Mouse (Mus musculus) MEL (cell line): ENCODE data around the gene St7l. TPM values are rescaled to one million over a fixed set of nuclear protein-coding genes. Genes with fewer than 3 reads are reported as not detected.

ENCODE experiments used
- DNase-seq: peaks from one replicate; pipeline ENCODE4 v3.0.0; 2011; ENCODE audit warnings: low read depth, low spot score
- H3K27ac ChIP-seq: 2 replicates; pipeline ENCODE4 v1.5.1; 2012; ENCODE audit warnings: low read depth, mild to moderate bottlenecking, control low read depth, low read length, moderate library complexity; ENCODE audit not compliant: control insufficient read depth
- H3K27me3 ChIP-seq, 2 experiments: fragments of 150-350 bp in 1 of 2; sonication (generic) in 1 of 2; 2 replicates each; pipeline ENCODE4 v1.6.1; 2012; ENCODE audit warnings: low read length in 2 of 2, mild to moderate bottlenecking in 2 of 2, improper control_type of control experiment in 1 of 2, moderate library complexity in 1 of 2; ENCODE audit not compliant: insufficient read depth in 2 of 2, control insufficient read depth in 1 of 2
- H3K36me3 ChIP-seq, 2 experiments: 2 replicates each; pipeline ENCODE4 v1.6.1; 2012 to 2014; ENCODE audit warnings: low read length in 2 of 2, improper control_type of control experiment in 1 of 2, inconsistent platforms in 1 of 2, mild to moderate bottlenecking in 1 of 2; ENCODE audit not compliant: insufficient read depth in 2 of 2, control insufficient read depth in 1 of 2
- H3K4me1 ChIP-seq, 2 experiments: fragments of 150-350 bp in 1 of 2; sonication (generic) in 1 of 2; 2 replicates each; pipeline ENCODE4 v1.6.1; 2012; ENCODE audit warnings: low read length in 2 of 2, improper control_type of control experiment in 1 of 2, mild to moderate bottlenecking in 1 of 2; ENCODE audit not compliant: insufficient read depth in 2 of 2, control insufficient read depth in 1 of 2
- H3K4me3 ChIP-seq, 2 experiments: fragments of 150-350 bp in 1 of 2; sonication (generic) in 1 of 2; 2 replicates each; pipeline ENCODE4 v1.5.1; 2012; ENCODE audit warnings: low read depth in 2 of 2, low read length in 2 of 2, mild to moderate bottlenecking in 2 of 2, moderate library complexity in 2 of 2, control low read depth in 1 of 2, improper control_type of control experiment in 1 of 2; ENCODE audit not compliant: control insufficient read depth in 1 of 2, insufficient read depth in 1 of 2
- H3K79me2 ChIP-seq: 2 replicates; pipeline ENCODE4 v1.6.1; 2012; ENCODE audit warnings: mild to moderate bottlenecking, low read length, moderate library complexity; ENCODE audit not compliant: control insufficient read depth, poor library complexity, insufficient read depth
- H3K9ac ChIP-seq: 2 replicates; pipeline ENCODE4 v1.6.1; 2012; ENCODE audit warnings: low read depth, mild to moderate bottlenecking, control low read depth, low read length, moderate library complexity; ENCODE audit not compliant: control insufficient read depth, poor library complexity, severe bottlenecking
- H3K9me3 ChIP-seq: fragments of 150-350 bp; sonication (generic); replicated peaks from 2 replicates; pipeline ENCODE4 v1.6.1; 2012; ENCODE audit warnings: mild to moderate bottlenecking, low read length, improper control_type of control experiment, moderate library complexity; ENCODE audit not compliant: insufficient read depth
- CTCF ChIP-seq, 3 experiments: IDR thresholded peaks in 2 of 3; conservative IDR thresholded peaks in 1 of 3; 2 replicates each; pipeline ENCODE4 v1.5.1; 2011 to 2012; ENCODE audit warnings: low read length in 3 of 3, low read depth in 2 of 3, mild to moderate bottlenecking in 2 of 3, improper control_type of control experiment in 1 of 3, inconsistent platforms in 1 of 3, mixed read lengths in 1 of 3, moderate library complexity in 1 of 3; ENCODE audit not compliant: control insufficient read depth in 1 of 3, insufficient read depth in 1 of 3, poor library complexity in 1 of 3, severe bottlenecking in 1 of 3
- ETS1 ChIP-seq: IDR thresholded peaks from 2 replicates; pipeline ENCODE4 v1.6.1; 2012; ENCODE audit warnings: low read depth, mild to moderate bottlenecking, inconsistent platforms, low read length, improper control_type of control experiment, moderate library complexity
- GABPA ChIP-seq: IDR thresholded peaks from 2 replicates; pipeline ENCODE4 v1.6.1; 2012; ENCODE audit warnings: low read depth, mild to moderate bottlenecking, inconsistent platforms, low read length, improper control_type of control experiment, moderate library complexity
- MAFK ChIP-seq: IDR thresholded peaks from 2 replicates; pipeline ENCODE4 v1.6.1; 2011; ENCODE audit warnings: low read depth, mild to moderate bottlenecking, low read length, improper control_type of control experiment, borderline replicate concordance
- MAZ ChIP-seq: IDR thresholded peaks from 2 replicates; pipeline ENCODE4 v1.6.1; 2012; ENCODE audit warnings: low read depth, mild to moderate bottlenecking, inconsistent platforms, low read length, improper control_type of control experiment
- POLR2A ChIP-seq, 2 experiments: IDR thresholded peaks; 2 replicates each; pipeline ENCODE4 v1.6.1; 2011 to 2012; ENCODE audit warnings: low read length in 2 of 2, mild to moderate bottlenecking in 2 of 2, control low read depth in 1 of 2, improper control_type of control experiment in 1 of 2, low read depth in 1 of 2, moderate library complexity in 1 of 2; ENCODE audit not compliant: control insufficient read depth in 1 of 2, insufficient read depth in 1 of 2, poor library complexity in 1 of 2
- RAD21 ChIP-seq: IDR thresholded peaks from 2 replicates; pipeline ENCODE4 v1.6.1; 2011; ENCODE audit warnings: mild to moderate bottlenecking, low read depth, low read length, improper control_type of control experiment
- RCOR1 ChIP-seq: IDR thresholded peaks from 2 replicates; pipeline ENCODE4 v1.6.1; 2012; ENCODE audit warnings: low read depth, mild to moderate bottlenecking, inconsistent platforms, low read length, improper control_type of control experiment
- SIN3A ChIP-seq: IDR thresholded peaks from 2 replicates; pipeline ENCODE4 v1.6.1; 2012; ENCODE audit warnings: low read length, improper control_type of control experiment, inconsistent platforms
- SMC3 ChIP-seq: IDR thresholded peaks from 2 replicates; pipeline ENCODE4 v1.6.1; 2011; ENCODE audit warnings: low read depth, low read length, improper control_type of control experiment
- TAL1 ChIP-seq: IDR thresholded peaks from 2 replicates; pipeline ENCODE4 v1.6.1; 2012; ENCODE audit warnings: mild to moderate bottlenecking, inconsistent platforms, low read length, moderate library complexity, mixed read lengths
- UBTF ChIP-seq: IDR thresholded peaks from 2 replicates; pipeline ENCODE4 v1.6.1; 2012; ENCODE audit warnings: low read depth, mild to moderate bottlenecking, inconsistent platforms, low read length, improper control_type of control experiment, moderate library complexity, borderline replicate concordance; ENCODE audit not compliant: insufficient read depth
- ZC3H11A ChIP-seq: IDR thresholded peaks from 2 replicates; pipeline ENCODE4 v1.6.1; 2012; ENCODE audit warnings: low read depth, mild to moderate bottlenecking, inconsistent platforms, low read length, improper control_type of control experiment
- ZKSCAN1 ChIP-seq: IDR thresholded peaks from 2 replicates; pipeline ENCODE4 v1.6.1; 2012; ENCODE audit warnings: low read depth, mild to moderate bottlenecking, inconsistent platforms, low read length, improper control_type of control experiment, moderate library complexity
- polyA plus RNA-seq, 2 experiments: library from polyadenylated mRNA; stranded (reverse) in 1 of 2; unstranded in 1 of 2; fragments of >175 nt in 1 of 2; fragments of >200 nt in 1 of 2; gene quantifications; 2 replicates each; pipeline versions ENCODE4 v1.2.1 to v1.2.4; 2012; ENCODE audit warnings: low replicate concordance in 2 of 2, low read depth in 1 of 2; ENCODE audit not compliant: insufficient read length in 2 of 2, insufficient read depth in 1 of 2, missing spikeins in 1 of 2
- total RNA-seq: library from RNA; depleted of rRNA; stranded (reverse); fragments of 300-350 nt; gene quantifications from 2 replicates; pipeline ENCODE4 v1.2.3, GENCODE M21; 2012

St7l gene
- total and polyA plus RNA-seq, 3 experiments: 8.0 to 8.6 TPM; not detected in 1

- Histone ChIP-seq H3K4me3 (no peak overlapping the region), H3K9ac (no peak overlapping the region), H3K4me1 (no peaks in the 10 kb centered on the region; a peak in 1 of 4 replicates), H3K27ac (no peak overlapping the region), H3K9me3 (no peaks in the 10 kb centered on the region), H3K79me2 (no peaks in the 10 kb centered on the region), H3K36me3 (no peaks in the 10 kb centered on the region; a peak in 1 of 4 replicates), H3K27me3 (no peaks in the 10 kb centered on the region)
- no peak for DNase-seq
- TF ChIP-seq UBTF: no peak
- TF ChIP-seq TAL1: no peak
- no peak for TF ChIP-seq GABPA
- no peak for TF ChIP-seq SIN3A
- no peak for TF ChIP-seq MAZ
Measured at GRCm38 (mm10) chr3:104965070-104965855, 101.5 kb downstream of the St7l start.

- TF ChIP-seq RCOR1: no peak
- no peak for TF ChIP-seq GABPA
- TF ChIP-seq ZC3H11A: no peak
- TF ChIP-seq MAFK: no peak
- no peak for TF ChIP-seq MAZ
- Histone ChIP-seq H3K79me2 (no peaks in the 10 kb centered on the region), H3K9ac (no peak overlapping the region), H3K36me3 (no peaks in the 10 kb centered on the region; a peak in 1 of 4 replicates), H3K9me3 (no peaks in the 10 kb centered on the region), H3K27ac (no peak overlapping the region), H3K27me3 (no peaks in the 10 kb centered on the region), H3K4me1 (no peaks in the 10 kb centered on the region; a peak in 1 of 4 replicates), H3K4me3 (no peak overlapping the region)
- DNase-seq: no peak
Measured at GRCm38 (mm10) chr3:104965991-104966554, 102.3 kb downstream of the St7l start.

- Histone ChIP-seq H3K79me2 (no peaks in the 10 kb centered on the region), H3K9me3 (no peaks in the 10 kb centered on the region), H3K4me1 (no peaks in the 10 kb centered on the region; a peak in 1 of 4 replicates), H3K4me3 (peak overlapping the region; percentile 73 to 87), H3K9ac (peak overlapping the region; percentile 67), H3K27me3 (no peaks in the 10 kb centered on the region), H3K36me3 (no peaks in the 10 kb centered on the region; a peak in 1 of 4 replicates), H3K27ac (no peak overlapping the region)
- TF ChIP-seq ZC3H11A (peak; percentile 50; the same call in 1 of the 2 replicates), SMC3 (peak; percentile 75), ETS1 (no peak), RAD21 (peak; percentile 68), CTCF (IDR thresholded peaks at IDR 0.05 in 2 of 3, conservative IDR thresholded peaks at IDR 0.05 in 1 of 3; ENCODE audit: control insufficient read depth in 1 of 3, insufficient read depth in 1 of 3, low read depth in 2 of 3, low read length in 3 of 3, poor library complexity in 1 of 3, severe bottlenecking in 1 of 3) (peak; percentile 39 to 80 (median 69)), ZKSCAN1 (no peak), SIN3A (peak; percentile 36; the same call in 1 of the 2 replicates), POLR2A (IDR thresholded peaks at IDR 0.05; ENCODE audit: control insufficient read depth in 1 of 2, insufficient read depth in 1 of 2, low read depth in 1 of 2, low read length in 2 of 2, poor library complexity in 1 of 2) (0 out of 4 replicates have a peak, but pooled peaks of 1 of the 2 experiments have one; percentile 44)
- DNase-seq: peak; percentile 68
Measured at GRCm38 (mm10) chr3:104967548-104968300, 103.9 kb downstream of the St7l start.
